Mouse (Mus musculus) liver, embryonic 13.5 days (tissue): ENCODE data around the gene Tdrd3. TPM values are rescaled to one million over a fixed set of nuclear protein-coding genes. Genes with fewer than 3 reads are reported as not detected.

Source experiments
- ATAC-seq: fragments of 200-750 bp; cut with Nextera tagmentation; 2 replicates; pipeline ENCODE4 v1.8.0; 2017; ENCODE audit warnings: low read depth, mild to moderate bottlenecking, moderate number of reproducible peaks, moderate library complexity
- DNase-seq: peaks from one replicate; pipeline ENCODE4 v3.0.0; 2022
- H3K27ac ChIP-seq: fragments of 300-500 bp; sonication (generic); 2 replicates; pipeline ENCODE4 v1.5.1; 2015; ENCODE audit warnings: moderate library complexity, mild to moderate bottlenecking, inconsistent platforms
- H3K27me3 ChIP-seq: fragments of 300-500 bp; sonication (generic); 2 replicates; pipeline ENCODE4 v1.6.1; 2015; ENCODE audit warnings: mild to moderate bottlenecking, inconsistent platforms
- H3K36me3 ChIP-seq: fragments of 300-500 bp; sonication (generic); 2 replicates; pipeline ENCODE4 v1.6.1; 2015; ENCODE audit warnings: mild to moderate bottlenecking, inconsistent platforms
- H3K4me1 ChIP-seq: fragments of 300-500 bp; sonication (generic); replicated peaks from 2 replicates; pipeline ENCODE4 v1.6.1; 2015; ENCODE audit warnings: inconsistent platforms
- H3K4me2 ChIP-seq: fragments of 300-500 bp; sonication (generic); 2 replicates; pipeline ENCODE4 v1.6.1; 2015; ENCODE audit warnings: inconsistent platforms, mild to moderate bottlenecking, moderate library complexity
- H3K4me3 ChIP-seq: fragments of 300-500 bp; sonication (generic); replicated peaks from 2 replicates; pipeline ENCODE4 v1.5.1; 2015; ENCODE audit warnings: mild to moderate bottlenecking, inconsistent platforms
- H3K9ac ChIP-seq: fragments of 300-500 bp; sonication (generic); 2 replicates; pipeline ENCODE4 v1.6.1; 2015; ENCODE audit warnings: mild to moderate bottlenecking, inconsistent platforms
- H3K9me3 ChIP-seq: fragments of 300-500 bp; sonication (generic); replicated peaks from 2 replicates; pipeline ENCODE4 v1.6.1; 2016; ENCODE audit warnings: inconsistent platforms
- WGBS: fragments of 180-500 bp; shearing (Covaris S2); methylation state at CpG from one replicate; pipeline ENCODE4 v1.1.7; 2015; ENCODE audit not compliant: insufficient replicate concordance; 5-methylcytosine and 5-hydroxymethylcytosine counted together
- polyA plus RNA-seq: library from polyadenylated mRNA; unstranded; fragments of >200 nt; fragmentation: Nextera tagmentation; extraction: Ambion mirVana; gene quantifications from 2 replicates; pipeline ENCODE4 v1.2.1, GENCODE M21; 2015

The Tdrd3 gene
- 7.8 and 10.8 TPM in 2 replicates for polyA plus RNA-seq

DNA sequence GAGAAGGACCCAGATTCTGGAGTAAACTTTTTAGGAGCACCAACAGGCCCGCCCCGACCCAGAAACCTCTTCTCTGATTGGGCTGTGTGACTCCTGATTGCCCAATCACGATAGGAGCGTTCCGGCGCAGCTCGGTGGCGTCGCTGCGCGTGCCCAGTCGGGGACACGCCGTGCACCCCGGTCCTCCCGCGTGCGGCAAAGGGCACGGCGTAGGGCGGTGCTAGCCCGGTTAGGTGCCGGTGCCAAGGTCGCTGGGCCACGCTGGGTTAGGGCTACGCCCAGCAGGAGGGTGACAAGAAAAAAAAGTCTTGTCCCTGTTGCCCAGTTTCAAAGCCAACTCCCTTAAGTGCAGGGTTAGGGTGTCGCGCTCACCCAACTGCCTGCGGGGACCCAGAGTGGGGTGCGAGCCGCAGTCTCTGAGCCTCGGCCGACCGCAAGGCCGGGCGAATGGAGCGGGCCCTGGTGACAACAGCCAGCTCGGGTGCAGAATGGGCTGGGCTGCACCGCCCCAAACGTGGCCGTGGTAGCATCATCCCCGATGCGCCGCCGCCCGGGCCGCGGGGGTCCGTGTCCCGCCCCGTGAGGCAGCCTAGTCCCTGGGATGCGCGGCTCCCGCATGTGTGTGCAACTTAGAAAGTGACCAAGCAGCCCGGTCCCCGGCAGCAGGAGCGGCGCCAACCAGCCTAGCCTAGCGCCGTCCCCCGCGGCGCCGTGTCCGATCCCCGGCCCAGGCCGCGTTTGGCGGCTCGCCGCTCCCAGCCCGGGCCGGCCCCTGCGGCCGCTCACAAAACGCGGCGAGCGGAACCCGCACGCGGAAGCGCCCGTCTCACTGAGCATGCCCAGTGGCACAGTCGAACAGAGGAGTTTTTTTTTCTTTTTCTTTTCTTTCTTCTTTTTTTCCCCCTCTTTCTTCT lies at the start of gene Tdrd3:
Tdrd3 (plus strand) TSS at position 832 of the 914 bp plus-strand sequence.
- Histone ChIP-seq H3K9me3 (no peaks in the 10 kb centered on the region), H3K4me2 (peak within 1 kb of the TSS; percentile 99), H3K9ac (peak within 1 kb of the TSS; percentile 95), H3K36me3 (no peaks in the 10 kb centered on the region), H3K27ac (peak within 1 kb of the TSS; percentile 99), H3K4me3 (peak within 1 kb of the TSS; percentile 85), H3K27me3 (no peaks in the 10 kb centered on the region), H3K4me1 (peaks cover 40% of the 10 kb centered on the region)
- DNase-seq (peak; percentile 93), ATAC-seq (peak; percentile 92)
- 1% methylated on average over 85 of the region's 85 CpGs for WGBS

DNA sequence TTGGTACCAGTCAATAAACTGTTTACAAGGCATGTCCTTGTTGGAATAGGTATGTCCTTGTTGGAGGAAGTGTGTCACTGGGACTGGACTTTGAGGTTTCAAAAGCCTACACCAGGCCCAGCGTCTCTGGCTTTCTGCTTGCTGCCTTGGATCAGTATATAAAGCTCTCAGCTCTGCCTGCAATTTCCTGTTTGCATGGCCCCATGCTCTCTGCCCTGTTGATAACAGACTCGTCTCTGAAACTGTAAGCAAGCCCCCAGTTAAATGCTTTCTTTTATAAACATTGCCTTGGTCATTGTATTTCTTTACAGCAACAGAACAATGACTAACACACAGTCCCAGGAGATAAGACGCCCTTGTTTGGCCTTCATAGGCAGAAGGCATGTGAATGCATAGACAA lies 49.3 kb upstream of the Tdrd3 start:
- Histone ChIP-seq H3K27me3 (no peaks in the 10 kb centered on the region), H3K27ac (no peak overlapping the region), H3K4me1 (no peaks in the 10 kb centered on the region), H3K4me2 (no peak overlapping the region), H3K4me3 (no peak overlapping the region), H3K36me3 (no peaks in the 10 kb centered on the region), H3K9me3 (no peaks in the 10 kb centered on the region), H3K9ac (no peak overlapping the region)
- ATAC-seq (no peak), DNase-seq (no peak)
- WGBS = 22% methylated on average over 3 of the region's 3 CpGs

DNA sequence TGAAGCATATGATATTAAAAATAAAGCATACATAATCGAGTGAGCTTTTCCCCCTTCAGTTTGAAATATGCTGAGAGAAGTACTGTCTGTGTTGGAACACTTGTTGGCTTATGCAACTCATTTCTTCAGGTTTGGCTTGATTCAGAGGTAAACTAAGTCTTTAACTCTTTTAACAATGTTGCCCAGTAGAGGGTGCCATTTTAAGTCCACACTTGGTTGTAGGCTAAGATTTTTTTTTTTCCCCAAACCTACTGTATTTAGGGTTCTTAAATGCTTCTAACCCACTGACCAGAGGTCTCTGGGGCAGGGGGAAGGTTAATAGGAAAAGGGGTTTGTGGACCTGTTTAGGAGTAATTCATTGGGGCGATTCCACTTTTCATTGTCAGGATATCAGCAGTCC lies 33.4 kb upstream of the Tdrd3 start:
- WGBS = 52% methylated on average over 2 of the region's 2 CpGs
- Histone ChIP-seq H3K4me2 (no peak overlapping the region), H3K4me1 (no peaks in the 10 kb centered on the region), H3K27ac (no peak overlapping the region), H3K9ac (no peak overlapping the region), H3K36me3 (no peaks in the 10 kb centered on the region), H3K9me3 (no peaks in the 10 kb centered on the region), H3K27me3 (no peaks in the 10 kb centered on the region), H3K4me3 (no peak overlapping the region)
- ATAC-seq (no peak), DNase-seq (no peak)

DNA sequence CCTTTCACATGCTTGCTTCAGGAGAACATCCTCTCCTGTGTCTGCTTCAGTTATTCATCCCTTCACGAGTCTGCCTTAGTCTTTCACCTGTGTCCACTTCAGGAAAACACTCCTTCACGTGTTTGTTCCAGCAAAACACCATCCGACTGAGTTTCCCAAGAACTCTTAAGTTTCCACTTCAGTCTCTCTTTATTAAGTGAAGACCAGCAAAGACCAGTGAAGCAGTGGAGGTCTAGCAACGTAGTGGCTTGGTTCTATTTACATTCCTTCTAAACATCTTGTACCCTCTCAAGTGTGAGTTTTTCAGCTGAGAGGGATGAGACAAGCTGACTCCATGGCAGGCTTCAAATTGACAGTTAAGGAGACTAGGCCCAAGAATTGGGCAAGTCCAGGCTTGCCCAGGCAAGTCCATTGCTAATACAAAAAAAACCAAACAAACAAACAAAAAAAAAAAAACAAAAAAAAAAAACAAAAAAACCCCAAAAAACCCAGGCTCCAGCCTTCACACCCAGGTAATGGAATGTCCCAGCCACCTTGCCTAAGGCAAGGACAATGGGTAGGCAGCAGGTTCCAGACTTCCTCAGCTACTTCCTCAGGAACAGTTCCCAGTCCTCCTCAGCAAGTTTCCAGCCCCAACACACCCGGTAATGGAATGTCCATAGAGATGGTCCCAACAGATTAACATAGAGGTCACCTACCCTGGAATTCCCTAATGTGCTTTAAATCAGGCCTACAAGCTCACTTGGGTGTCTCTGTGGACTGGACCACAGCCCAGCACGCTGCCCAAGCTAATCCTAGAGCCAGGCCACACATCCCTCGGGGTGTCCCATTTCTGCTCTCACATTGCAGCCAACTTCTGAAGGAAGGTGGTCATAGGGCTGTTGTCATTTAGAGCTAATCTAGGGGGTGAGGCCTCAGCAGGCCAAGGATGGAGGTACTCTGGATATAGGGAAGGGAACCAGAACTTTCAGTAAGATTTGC lies 31.9 kb upstream of the Tdrd3 start:
- ATAC-seq (no peak), DNase-seq (no peak)
- Histone ChIP-seq H3K4me2 (no peak overlapping the region), H3K4me3 (no peak overlapping the region), H3K36me3 (no peaks in the 10 kb centered on the region), H3K9me3 (no peaks in the 10 kb centered on the region), H3K27ac (no peak overlapping the region), H3K9ac (no peak overlapping the region), H3K27me3 (no peaks in the 10 kb centered on the region), H3K4me1 (no peaks in the 10 kb centered on the region)
- WGBS = 58% methylated on average over 7 of the region's 7 CpGs

DNA sequence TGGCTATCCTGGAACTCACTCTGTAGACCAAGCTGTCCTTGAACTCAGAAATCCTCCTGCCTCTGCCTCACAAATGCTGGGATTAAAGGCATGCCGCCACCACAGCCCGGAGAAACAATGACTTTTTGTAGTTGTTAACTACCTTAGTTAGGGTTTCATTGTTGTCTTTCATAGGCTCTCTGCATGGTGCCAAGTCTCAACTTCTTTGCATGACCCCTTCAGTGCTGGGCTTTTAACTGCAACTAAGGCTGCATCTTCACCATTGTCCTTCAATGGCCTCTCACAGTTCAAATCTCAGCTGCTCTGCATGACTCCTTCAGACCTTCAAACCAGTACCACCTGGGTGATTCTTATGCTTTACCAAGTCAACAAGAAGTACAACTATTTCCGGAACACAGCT lies 23.3 kb upstream of the Tdrd3 start:
- no peaks in the 10 kb centered on the region for H3K36me3 ChIP-seq
- no peak overlapping the region for H3K27ac ChIP-seq
- H3K9ac ChIP-seq = no peak overlapping the region
- no peaks in the 10 kb centered on the region for H3K9me3 ChIP-seq
- no peaks in the 10 kb centered on the region for H3K27me3 ChIP-seq
- DNase-seq = no peak
- no peaks in the 10 kb centered on the region for H3K4me1 ChIP-seq
- H3K4me2 ChIP-seq = no peak overlapping the region
- no peak overlapping the region for H3K4me3 ChIP-seq
- no peak for ATAC-seq
- 75% methylated on average over 3 of the region's 3 CpGs for WGBS

DNA sequence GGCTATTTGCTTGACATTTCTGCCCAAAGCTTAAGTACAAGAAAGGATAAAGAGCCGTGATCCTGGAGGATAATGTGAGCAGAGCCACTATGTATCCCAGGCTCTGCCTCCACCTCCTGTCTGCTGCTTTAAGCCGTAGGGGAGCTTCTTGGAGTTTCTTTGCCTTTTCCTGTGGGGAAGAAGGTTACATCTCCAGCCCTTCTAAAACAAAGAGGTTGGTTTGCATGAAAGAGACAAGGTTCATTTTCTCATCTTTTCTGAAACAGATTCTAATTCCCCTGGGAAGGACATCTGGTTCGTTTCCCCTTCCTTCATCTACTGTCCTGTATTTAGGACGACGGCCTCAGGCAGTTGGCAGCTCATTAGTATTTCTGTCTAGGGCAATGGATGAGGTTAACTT lies 19.8 kb upstream of the Tdrd3 start:
- no peak for ATAC-seq
- 67% methylated on average over 5 of the region's 5 CpGs for WGBS

DNA sequence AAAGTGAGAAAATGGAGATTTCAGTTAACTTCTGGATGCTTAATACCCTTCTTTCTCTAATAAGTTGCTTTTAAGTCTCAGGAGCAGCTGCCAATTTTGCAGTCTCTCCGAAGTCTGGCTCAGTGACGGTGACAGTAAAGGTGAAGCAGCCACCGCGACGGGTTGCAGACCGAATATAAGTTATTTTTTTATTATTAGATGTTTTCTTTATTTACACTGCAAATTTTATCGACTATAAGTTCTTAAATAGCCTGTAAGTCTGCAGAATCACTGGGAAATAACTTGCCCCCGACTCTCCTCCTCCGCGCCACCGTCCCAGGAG lies 992 bp upstream of the Tdrd3 start:
- Histone ChIP-seq H3K4me1 (peaks cover 33% of the 10 kb centered on the region), H3K36me3 (no peaks in the 10 kb centered on the region), H3K4me2 (peak overlapping the region; percentile 99), H3K9ac (peak overlapping the region; percentile 95), H3K9me3 (no peaks in the 10 kb centered on the region), H3K4me3 (peak overlapping the region; percentile 85), H3K27me3 (no peaks in the 10 kb centered on the region), H3K27ac (peak overlapping the region; percentile 99)
- ATAC-seq (no peak), DNase-seq (no peak)
- 2% methylated on average over 11 of the region's 11 CpGs for WGBS

More for the DNA sequence above, 19.8 kb upstream of the Tdrd3 start:
- DNase-seq = no peak
- H3K9ac ChIP-seq = no peak overlapping the region
- no peaks in the 10 kb centered on the region for H3K4me1 ChIP-seq
- H3K4me2 ChIP-seq = no peak overlapping the region
- no peaks in the 10 kb centered on the region for H3K27me3 ChIP-seq
- no peaks in the 10 kb centered on the region for H3K36me3 ChIP-seq
- no peak overlapping the region for H3K4me3 ChIP-seq
- H3K27ac ChIP-seq = no peak overlapping the region
- no peaks in the 10 kb centered on the region for H3K9me3 ChIP-seq

DNA sequence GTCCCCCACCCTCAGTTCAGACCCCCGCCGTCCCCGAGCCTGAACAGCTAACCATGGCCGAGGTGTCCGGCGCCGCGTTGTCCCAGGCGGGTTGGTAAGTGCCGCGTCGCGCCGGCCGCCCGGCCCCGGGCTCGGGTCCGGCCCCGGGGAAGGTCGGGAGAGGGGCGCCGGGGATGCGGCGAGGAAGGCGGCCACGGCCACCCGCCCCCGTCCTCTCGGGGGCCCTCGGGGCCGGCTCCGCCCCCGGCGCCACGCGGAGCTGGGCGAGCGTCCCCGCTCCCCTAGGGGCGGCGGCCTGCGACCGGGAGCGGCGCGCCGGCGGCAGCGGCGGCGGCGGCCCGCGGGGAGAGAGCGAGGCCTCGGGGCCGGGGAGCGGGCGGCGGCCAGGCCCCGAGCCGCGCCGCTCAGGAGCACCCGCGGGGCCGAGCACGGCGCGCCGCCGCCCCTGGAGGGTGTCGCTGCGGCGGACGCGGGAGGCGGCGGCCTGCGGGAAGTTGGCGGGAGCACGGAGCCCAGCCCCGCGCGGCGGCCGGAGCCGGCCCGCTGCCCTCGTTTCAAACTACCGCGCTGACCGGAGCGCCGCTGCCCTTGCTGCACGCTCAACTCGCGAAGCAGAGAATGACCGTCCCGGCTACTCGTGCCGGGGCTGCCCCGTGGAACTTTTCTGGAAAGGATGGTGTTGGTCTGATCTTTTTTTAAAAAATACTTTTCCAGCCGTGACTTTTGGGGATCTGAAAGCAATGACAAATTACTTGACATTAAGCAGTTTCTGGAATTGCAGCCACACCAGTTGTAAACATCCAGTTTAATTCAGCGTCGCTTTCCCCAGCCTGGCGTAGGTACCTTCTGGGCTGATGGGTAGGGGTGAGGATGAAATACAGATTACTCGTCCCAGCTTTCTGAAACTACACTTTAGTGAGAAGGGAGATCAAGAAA lies 584 bp downstream of the Tdrd3 start:
- H3K4me2 ChIP-seq = peak overlapping the region; percentile 99
- no peaks in the 10 kb centered on the region for H3K27me3 ChIP-seq
- under 1% methylated on average over 95 of the region's 109 CpGs for WGBS
- H3K27ac ChIP-seq = peak overlapping the region; percentile 99
- H3K9me3 ChIP-seq = no peaks in the 10 kb centered on the region
- H3K36me3 ChIP-seq = no peaks in the 10 kb centered on the region
- peak overlapping the region; percentile 85 for H3K4me3 ChIP-seq
- H3K9ac ChIP-seq = peak overlapping the region; percentile 95
- peaks cover 44% of the 10 kb centered on the region for H3K4me1 ChIP-seq
- DNase-seq (no peak), ATAC-seq (peak; percentile 57)

DNA sequence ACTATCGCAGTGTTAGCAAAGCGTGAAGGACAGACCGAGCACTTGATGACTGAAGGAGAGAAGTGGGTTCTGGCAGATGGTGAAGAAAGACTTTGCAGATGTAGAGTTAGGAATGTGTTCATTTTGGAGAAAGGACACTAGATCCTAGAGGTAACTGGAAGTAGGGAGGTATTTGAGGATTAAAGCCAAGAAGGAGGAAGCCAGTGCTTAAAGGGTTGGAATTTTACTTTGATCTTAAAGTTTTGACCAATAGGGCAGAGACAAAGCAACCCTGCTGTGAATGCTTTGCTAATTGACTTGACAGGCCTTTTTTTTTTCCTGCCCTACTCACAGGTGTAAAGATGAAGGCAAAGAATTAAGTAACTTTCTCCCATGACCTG lies 1.2 kb downstream of the Tdrd3 start:
- H3K4me2 ChIP-seq = peak overlapping the region; percentile 99
- no peaks in the 10 kb centered on the region for H3K36me3 ChIP-seq
- H3K9me3 ChIP-seq = no peaks in the 10 kb centered on the region
- ATAC-seq (no peak), DNase-seq (peak; percentile 4)
- H3K27me3 ChIP-seq = no peaks in the 10 kb centered on the region
- peak overlapping the region; percentile 99 for H3K27ac ChIP-seq
- H3K4me3 ChIP-seq = peak overlapping the region; percentile 85
- peaks cover 44% of the 10 kb centered on the region for H3K4me1 ChIP-seq
- 0% methylated on average over 3 of the region's 3 CpGs for WGBS
- peak overlapping the region; percentile 95 for H3K9ac ChIP-seq

DNA sequence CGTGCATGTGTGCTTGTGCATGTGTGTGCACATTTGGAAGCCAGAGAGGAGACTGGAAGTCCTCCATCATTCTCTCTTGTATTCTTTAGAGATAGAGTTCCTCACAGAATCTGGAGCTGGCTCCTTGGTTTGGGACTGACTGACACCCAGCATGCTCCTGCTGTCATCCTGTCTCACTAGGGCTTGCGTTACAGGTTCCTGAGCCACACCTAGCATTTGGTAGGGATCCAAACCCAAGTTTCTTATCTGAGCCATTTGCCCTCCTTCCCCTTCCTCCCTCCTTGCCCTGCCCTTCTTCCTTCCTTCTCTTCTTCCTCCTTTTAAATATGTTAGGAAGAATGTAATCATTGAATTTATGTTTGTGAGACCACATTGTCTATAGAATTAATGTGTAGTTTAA lies 3.3 kb downstream of the Tdrd3 start:
- H3K9ac ChIP-seq = peak overlapping the region; percentile 40; the same call in 1 of the 2 replicates
- no peaks in the 10 kb centered on the region for H3K27me3 ChIP-seq
- 51% methylated on average over 2 of the region's 2 CpGs for WGBS
- DNase-seq (no peak), ATAC-seq (no peak)
- peak overlapping the region; percentile 50; the same call in 1 of the 2 replicates for H3K27ac ChIP-seq
- peak overlapping the region; percentile 41 for H3K4me2 ChIP-seq
- no peaks in the 10 kb centered on the region for H3K9me3 ChIP-seq
- peaks cover 44% of the 10 kb centered on the region for H3K4me1 ChIP-seq
- H3K36me3 ChIP-seq = no peaks in the 10 kb centered on the region
- no peak overlapping the region for H3K4me3 ChIP-seq
